Mouse (Mus musculus) lung, postnatal 0 days (tissue): ENCODE data around the gene Kcnd1. TPM values are rescaled to one million over a fixed set of nuclear protein-coding genes. Genes with fewer than 3 reads are reported as not detected.

Experiments
- ATAC-seq: fragments of 200-750 bp; cut with Nextera tagmentation; 2 replicates; pipeline ENCODE4 v1.8.0; 2017; ENCODE audit warnings: moderate library complexity
- DNase-seq: peaks from one replicate; pipeline ENCODE4 v3.0.0-alpha.2; 2016; ENCODE audit warnings: low spot score
- H3K27ac ChIP-seq: fragments of 300-500 bp; sonication (generic); 2 replicates; pipeline ENCODE4 v1.5.1; 2014; ENCODE audit warnings: antibody characterized with exemption, mild to moderate bottlenecking, low read length, mixed read lengths
- H3K27me3 ChIP-seq: fragments of 300-500 bp; sonication (generic); replicated peaks from 2 replicates; pipeline ENCODE4 v1.6.1; 2014; ENCODE audit warnings: low read length, mixed read lengths; ENCODE audit not compliant: insufficient read depth
- H3K36me3 ChIP-seq: fragments of 300-500 bp; sonication (generic); 2 replicates; pipeline ENCODE4 v1.6.1; 2014; ENCODE audit warnings: low read length, mixed read lengths; ENCODE audit not compliant: insufficient read depth
- H3K4me1 ChIP-seq: fragments of 300-500 bp; sonication (generic); 2 replicates; pipeline ENCODE4 v1.6.1; 2014; ENCODE audit warnings: antibody characterized with exemption, low read depth, low read length, mixed read lengths; ENCODE audit not compliant: insufficient read depth
- H3K4me2 ChIP-seq: fragments of 300-500 bp; sonication (generic); replicated peaks from 2 replicates; pipeline ENCODE4 v1.6.1; 2014; ENCODE audit warnings: low read depth, mild to moderate bottlenecking, low read length, moderate library complexity, mixed read lengths
- H3K4me3 ChIP-seq: fragments of 300-500 bp; sonication (generic); 2 replicates; pipeline ENCODE4 v1.5.1; 2014; ENCODE audit warnings: low read depth, low read length
- H3K9ac ChIP-seq: fragments of 300-500 bp; sonication (generic); replicated peaks from 2 replicates; pipeline ENCODE4 v1.6.1; 2014; ENCODE audit warnings: low read depth, mild to moderate bottlenecking
- H3K9me3 ChIP-seq: fragments of 300-500 bp; sonication (generic); 2 replicates; pipeline ENCODE4 v1.6.1; 2016; ENCODE audit warnings: low read length, mixed read lengths
- CTCF ChIP-seq: IDR thresholded peaks from 2 replicates; pipeline ENCODE4 v1.5.1; 2016; ENCODE audit warnings: antibody characterized with exemption, mild to moderate bottlenecking
- EP300 ChIP-seq: IDR thresholded peaks from 2 replicates; pipeline ENCODE4 v1.6.1; 2016; ENCODE audit warnings: antibody characterized with exemption, mild to moderate bottlenecking, control low read depth
- whole genome bisulfite sequencing: fragments of 180-500 bp; shearing (Covaris S2); extraction: QIAGEN DNeasy Blood & Tissue Kit; methylation state at CpG from one replicate; pipeline ENCODE4 v1.1.7; 2014; 5-methylcytosine and 5-hydroxymethylcytosine counted together
- polyA plus RNA-seq: library from polyadenylated mRNA; unstranded; fragments of >200 nt; fragmentation: Nextera tagmentation; extraction: Ambion mirVana; gene quantifications from 2 replicates; pipeline ENCODE4 v1.2.1, GENCODE M21; 2015

Gene Kcnd1
- polyA plus RNA-seq, result 0.30 and 0.41 TPM in 2 replicates

GRCm38 (mm10) chrX:7821865-7822779 lies at the start of gene Kcnd1:
Kcnd1 (plus strand) TSS chrX:7822289.
- peak; percentile 62 for ATAC-seq
- 20% methylated on average over 14 of the region's 24 CpGs for WGBS
- no peak within 1 kb of the TSS for H3K9ac ChIP-seq
- TF ChIP-seq CTCF, result no peak
- no peak for TF ChIP-seq EP300
- H3K27ac ChIP-seq, result no peak within 1 kb of the TSS
- no peaks in the 10 kb centered on the region for H3K9me3 ChIP-seq
- peak within 1 kb of the TSS; percentile 14 for H3K4me3 ChIP-seq
- peak; percentile 18 for DNase-seq
- H3K4me2 ChIP-seq, result peak within 1 kb of the TSS; percentile 53
- no peaks in the 10 kb centered on the region for H3K36me3 ChIP-seq
- no peaks in the 10 kb centered on the region for H3K4me1 ChIP-seq
- H3K27me3 ChIP-seq, result no peaks in the 10 kb centered on the region

- H3K9me3 ChIP-seq, result no peaks in the 10 kb centered on the region
- no peaks in the 10 kb centered on the region; the same call in 1 of the 2 replicates for H3K36me3 ChIP-seq
- ATAC-seq, result no peak
- no peak overlapping the region for H3K4me2 ChIP-seq
- WGBS, result 61% methylated on average over 2 of the region's 2 CpGs
- no peaks in the 10 kb centered on the region for H3K4me1 ChIP-seq
- H3K9ac ChIP-seq, result no peak overlapping the region
- no peak for DNase-seq
- H3K27ac ChIP-seq, result no peak overlapping the region
- no peaks in the 10 kb centered on the region for H3K27me3 ChIP-seq
- no peak overlapping the region for H3K4me3 ChIP-seq
- peak; percentile 50 for TF ChIP-seq CTCF
- no peak for TF ChIP-seq EP300
These were observed 49.3 kb upstream of the Kcnd1 start for GRCm38 (mm10) chrX:7772766-7773165.

- Histone ChIP-seq H3K9me3 (no peaks in the 10 kb centered on the region), H3K4me2 (no peak overlapping the region), H3K36me3 (no peaks in the 10 kb centered on the region), H3K4me1 (no peaks in the 10 kb centered on the region), H3K27me3 (no peaks in the 10 kb centered on the region), H3K27ac (no peak overlapping the region), H3K9ac (no peak overlapping the region), H3K4me3 (no peak overlapping the region)
- DNase-seq (no peak), ATAC-seq (no peak)
- TF ChIP-seq CTCF, result no peak
- TF ChIP-seq EP300, result no peak
- 73% methylated on average over 9 of the region's 9 CpGs for WGBS
These were observed 46.4 kb upstream of the Kcnd1 start for GRCm38 (mm10) chrX:7775501-7776205.

- TF ChIP-seq CTCF (peak; percentile 82), EP300 (no peak)
- ATAC-seq (peak; percentile 58), DNase-seq (peak; percentile 38)
- Histone ChIP-seq H3K27me3 (no peaks in the 10 kb centered on the region), H3K9me3 (no peaks in the 10 kb centered on the region), H3K4me1 (no peaks in the 10 kb centered on the region), H3K4me2 (no peak overlapping the region), H3K4me3 (no peak overlapping the region), H3K27ac (no peak overlapping the region), H3K36me3 (no peaks in the 10 kb centered on the region), H3K9ac (no peak overlapping the region)
- 37% methylated on average over 8 of the region's 8 CpGs for WGBS
These were observed 45.6 kb upstream of the Kcnd1 start for GRCm38 (mm10) chrX:7776329-7777082.

GRCm38 (mm10) chrX:7778450-7779244 lies 43.4 kb upstream of the Kcnd1 start:
- ATAC-seq, result no peak
- H3K36me3 ChIP-seq, result no peaks in the 10 kb centered on the region
- H3K4me3 ChIP-seq, result no peak overlapping the region
- no peak overlapping the region for H3K4me2 ChIP-seq
- no peak for TF ChIP-seq EP300
- TF ChIP-seq CTCF, result no peak
- no peak overlapping the region for H3K27ac ChIP-seq
- H3K27me3 ChIP-seq, result no peaks in the 10 kb centered on the region
- 48% methylated on average over 7 of the region's 7 CpGs for WGBS
- H3K9me3 ChIP-seq, result no peaks in the 10 kb centered on the region
- no peak for DNase-seq
- H3K4me1 ChIP-seq, result no peaks in the 10 kb centered on the region
- no peak overlapping the region for H3K9ac ChIP-seq
